Mouse (Mus musculus) embryonic fibroblast, embryonic 13.5 days (primary cell): ENCODE measurements at regions not wholly inside any gene's neighbourhood (a gene's known extent, or its start where the extent isn't known, plus 50 kb on each side); places are given as distances from the start of the nearest gene placed in this dataset.

Source experiments
- CTCF ChIP-seq: IDR thresholded peaks from 2 replicates; pipeline ENCODE4 v1.5.1; 2011; ENCODE audit warnings: mild to moderate bottlenecking, control low read depth, low read length, moderate library complexity, borderline replicate concordance; ENCODE audit not compliant: insufficient read depth
- POLR2A ChIP-seq: IDR thresholded peaks from 2 replicates; pipeline ENCODE4 v1.6.1; 2011; ENCODE audit warnings: low read depth, mild to moderate bottlenecking, control low read depth, low read length, moderate library complexity

- TF ChIP-seq POLR2A, result no peak
- TF ChIP-seq CTCF, result no peak
Observed at GRCm38 (mm10) chr8:115855934-115856629, 148.5 kb upstream of the Maf start.
